Mouse (Mus musculus) spleen, postnatal 36 days (tissue): ENCODE measurements around the gene Galnt12.

ENCODE experiments used
- DNase-seq, 2 experiments: peaks; one replicate each; pipeline ENCODE4 v3.0.0; 2022; ENCODE audit warnings: low spot score in 2 of 2, mixed read lengths in 1 of 2

The Galnt12 gene

DNA sequence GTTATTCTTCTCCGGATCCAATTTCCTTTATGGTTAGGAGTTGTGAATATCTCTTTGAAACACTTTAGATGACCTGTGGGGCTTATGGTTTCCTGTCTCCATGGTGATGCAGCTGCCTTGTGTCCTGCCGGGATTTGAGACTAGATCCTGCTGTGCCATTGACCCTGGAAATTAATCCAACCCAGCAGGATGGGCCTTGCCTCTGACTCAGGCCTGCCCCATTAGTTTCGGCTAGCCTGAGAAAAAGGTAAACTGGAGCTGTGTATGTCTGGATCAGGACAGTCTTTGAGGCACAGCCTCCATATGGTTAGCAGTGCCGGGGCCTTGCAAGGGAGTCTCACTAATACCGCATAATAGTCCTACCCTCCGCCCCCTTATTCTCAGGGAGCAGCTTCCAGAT lies 1.9 kb downstream of the Galnt12 start:
- no peak for DNase-seq

DNA sequence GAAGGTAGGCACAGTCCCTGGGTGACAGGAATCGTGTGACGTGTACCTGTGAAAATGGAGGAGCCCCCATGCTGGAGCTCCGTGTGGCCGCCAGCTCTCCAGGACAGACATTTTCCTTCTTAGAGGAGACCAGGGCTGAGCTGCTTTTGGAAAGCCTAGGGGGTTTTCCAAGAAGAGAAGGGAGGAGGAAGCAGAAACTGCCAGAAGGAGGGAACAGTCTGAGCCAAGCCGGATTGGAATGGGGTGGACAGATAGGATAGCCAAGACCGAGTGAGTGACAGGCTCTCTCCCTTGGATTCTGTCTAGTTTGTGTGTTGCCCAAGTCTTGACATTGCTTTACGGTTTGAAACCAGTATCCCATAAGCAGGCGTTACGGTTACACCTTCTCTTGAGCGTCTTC lies 11.9 kb downstream of the Galnt12 start:
- no peak for DNase-seq

DNA sequence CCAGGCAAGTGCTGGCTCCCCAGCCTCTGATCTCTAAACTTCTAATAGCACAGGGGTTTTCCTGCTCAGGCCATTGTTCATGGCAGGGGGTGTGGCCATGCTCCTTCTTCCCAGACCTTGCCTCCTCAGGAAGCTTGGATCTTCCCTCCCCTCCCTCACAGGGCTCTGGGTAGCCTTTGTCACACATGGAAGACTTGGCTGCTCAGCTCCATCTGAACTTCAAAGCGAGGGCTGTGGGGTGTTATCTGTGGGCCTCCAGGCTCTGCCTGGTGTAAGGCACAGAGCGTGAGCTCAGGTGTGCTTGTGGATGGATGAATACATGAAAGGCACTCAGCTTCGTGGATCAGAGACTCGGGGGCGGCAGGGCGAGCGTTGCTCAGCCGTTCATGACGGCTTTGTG lies 20.2 kb downstream of the Galnt12 start:
- no peak for DNase-seq

DNA sequence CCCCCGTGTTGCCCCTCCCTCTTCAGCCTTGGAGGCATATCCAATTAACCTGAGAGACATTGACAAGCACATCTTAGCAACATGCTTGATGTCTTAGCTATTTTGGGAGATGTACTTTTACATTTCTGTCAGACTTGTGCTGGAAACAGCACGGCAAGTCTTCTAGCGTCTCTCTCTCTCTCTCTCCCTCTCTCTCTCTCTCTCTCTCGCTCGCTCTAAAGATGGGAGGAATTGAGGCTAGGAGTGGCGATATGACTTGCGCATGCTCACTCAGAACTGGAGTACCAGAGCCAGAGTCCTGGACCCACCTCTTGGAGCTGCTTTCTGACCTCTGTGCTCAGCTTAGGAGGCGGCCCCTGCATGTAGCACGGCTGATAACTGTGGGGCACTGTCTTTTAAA lies 20.9 kb downstream of the Galnt12 start:
- no peak for DNase-seq

GRCm38 (mm10) chr4:47122051-47122706 lies 30.5 kb downstream of the Galnt12 start:
- no peak for DNase-seq

DNA sequence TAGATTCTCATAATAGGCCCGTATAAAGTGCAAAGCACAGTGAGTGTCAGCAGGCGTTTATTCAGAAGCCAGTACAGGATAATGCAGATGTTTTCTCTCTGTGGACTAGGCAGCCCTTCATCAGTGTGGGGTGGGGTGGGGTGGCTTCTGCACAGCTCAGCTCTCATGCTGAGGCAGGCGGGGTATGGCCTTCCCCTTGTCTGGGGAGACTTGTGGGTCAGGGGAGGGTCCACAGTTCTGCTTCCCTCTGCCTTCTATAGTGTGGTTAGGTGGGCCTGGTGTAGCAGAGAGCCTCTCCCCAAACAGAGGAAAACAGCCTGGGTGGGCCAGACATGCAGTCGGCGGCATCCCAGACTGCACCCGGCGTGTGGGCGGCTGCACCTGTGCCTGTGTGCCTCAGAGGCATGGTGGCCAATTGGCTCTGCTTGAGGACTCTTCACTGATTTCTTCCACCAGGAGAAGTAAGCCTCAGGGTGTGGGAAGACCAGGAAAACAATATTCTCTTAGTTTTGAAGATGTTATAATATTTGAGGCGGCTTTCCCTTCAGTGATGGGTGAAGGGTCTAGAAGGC lies 32.5 kb downstream of the Galnt12 start:
- no peak for DNase-seq

- DNase-seq = no peak
Measured at GRCm38 (mm10) chr4:47128515-47128914, 36.8 kb downstream of the Galnt12 start.

DNA sequence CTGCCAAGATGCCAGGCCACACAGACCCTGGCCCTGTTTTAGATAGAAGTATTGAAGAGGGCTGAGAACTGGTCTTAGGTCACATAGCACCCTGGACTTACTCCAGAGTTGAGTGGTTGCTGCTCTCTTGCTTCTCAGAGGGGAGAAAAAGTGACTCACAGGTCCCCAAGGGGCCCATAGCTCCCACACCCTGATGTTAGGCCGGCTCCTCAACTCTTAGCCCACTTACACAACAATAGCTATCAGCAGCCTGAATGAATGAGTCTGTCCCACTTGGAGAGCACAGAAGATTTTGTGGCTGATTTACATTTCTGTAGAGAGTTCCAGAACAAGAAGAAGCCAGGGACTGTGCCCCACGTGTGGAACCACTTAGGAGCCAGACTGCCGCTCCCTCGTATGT lies 37.9 kb downstream of the Galnt12 start:
- no peak for DNase-seq

DNA sequence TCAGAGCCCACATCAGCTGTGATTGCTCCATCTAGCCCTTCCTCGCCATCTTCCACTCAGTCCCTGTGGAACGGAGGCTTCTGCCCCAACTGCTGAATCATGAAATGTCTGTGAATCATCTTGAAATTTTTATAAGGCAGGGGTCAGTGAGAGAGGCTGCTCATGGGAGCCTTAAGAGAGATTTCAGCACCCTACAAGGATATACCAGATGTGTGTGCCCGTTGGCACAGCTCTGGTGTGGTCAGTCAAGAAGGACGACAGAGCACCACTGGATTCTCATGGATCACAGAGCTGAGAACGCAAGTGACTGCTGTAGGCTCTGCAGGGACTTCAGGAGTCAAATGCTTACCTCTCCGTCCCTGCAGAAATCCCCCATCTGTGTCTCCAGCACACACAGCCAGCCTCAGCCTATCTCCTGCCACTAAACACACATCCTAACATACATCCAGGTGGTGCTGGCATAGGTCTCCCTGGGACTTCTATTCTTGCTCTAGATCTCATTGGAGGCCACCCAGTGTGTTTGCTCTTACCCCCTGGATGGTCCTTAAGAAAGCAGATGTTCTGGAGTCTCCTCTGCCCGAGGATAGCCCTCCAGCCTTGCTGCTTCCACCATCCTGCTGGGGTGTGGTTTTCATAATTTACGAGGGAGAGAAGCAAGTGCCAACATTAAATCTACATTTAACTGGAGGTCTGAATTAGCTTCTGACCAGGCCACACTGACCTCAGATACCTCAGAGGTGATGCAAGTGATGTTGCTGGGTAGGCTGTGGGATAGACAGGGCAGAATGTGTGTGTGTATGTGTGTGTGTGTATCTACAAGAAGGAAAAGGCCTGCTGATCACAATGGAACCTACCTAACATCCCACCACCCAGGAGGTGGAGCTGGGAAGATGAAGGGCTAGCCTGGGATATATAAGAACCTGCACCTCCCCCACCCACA lies 38.7 kb downstream of the Galnt12 start:
- no peak for DNase-seq

GRCm38 (mm10) chr4:47131931-47132330 lies 40.2 kb downstream of the Galnt12 start:
- DNase-seq = no peak

GRCm38 (mm10) chr4:47132413-47132812 lies 40.7 kb downstream of the Galnt12 start:
- DNase-seq = no peak

- DNase-seq = no peak
Measured at GRCm38 (mm10) chr4:47136699-47137101, 45.0 kb downstream of the Galnt12 start.

- no peak for DNase-seq
Measured at GRCm38 (mm10) chr4:47137479-47137878, 45.8 kb downstream of the Galnt12 start.

DNA sequence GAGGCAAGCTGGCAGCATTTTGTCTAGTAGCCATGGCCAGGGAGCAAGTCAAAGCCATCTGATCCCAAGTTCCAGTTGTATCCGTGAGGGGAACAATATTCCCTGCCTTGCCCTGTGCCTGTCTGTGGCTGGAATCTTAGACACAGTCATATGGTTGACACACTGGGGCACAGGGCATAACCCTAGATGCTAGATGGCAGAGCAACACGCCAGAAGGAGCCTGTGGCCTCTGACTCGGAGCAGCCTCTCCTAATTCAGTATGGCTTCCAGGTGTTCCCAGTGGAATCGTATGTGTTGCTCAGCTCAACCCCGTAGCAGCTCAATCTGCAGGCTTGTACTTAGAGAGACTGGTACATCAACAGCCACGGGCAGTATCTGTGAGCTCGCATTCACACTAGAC lies 46.7 kb downstream of the Galnt12 start:
- DNase-seq = no peak

DNA sequence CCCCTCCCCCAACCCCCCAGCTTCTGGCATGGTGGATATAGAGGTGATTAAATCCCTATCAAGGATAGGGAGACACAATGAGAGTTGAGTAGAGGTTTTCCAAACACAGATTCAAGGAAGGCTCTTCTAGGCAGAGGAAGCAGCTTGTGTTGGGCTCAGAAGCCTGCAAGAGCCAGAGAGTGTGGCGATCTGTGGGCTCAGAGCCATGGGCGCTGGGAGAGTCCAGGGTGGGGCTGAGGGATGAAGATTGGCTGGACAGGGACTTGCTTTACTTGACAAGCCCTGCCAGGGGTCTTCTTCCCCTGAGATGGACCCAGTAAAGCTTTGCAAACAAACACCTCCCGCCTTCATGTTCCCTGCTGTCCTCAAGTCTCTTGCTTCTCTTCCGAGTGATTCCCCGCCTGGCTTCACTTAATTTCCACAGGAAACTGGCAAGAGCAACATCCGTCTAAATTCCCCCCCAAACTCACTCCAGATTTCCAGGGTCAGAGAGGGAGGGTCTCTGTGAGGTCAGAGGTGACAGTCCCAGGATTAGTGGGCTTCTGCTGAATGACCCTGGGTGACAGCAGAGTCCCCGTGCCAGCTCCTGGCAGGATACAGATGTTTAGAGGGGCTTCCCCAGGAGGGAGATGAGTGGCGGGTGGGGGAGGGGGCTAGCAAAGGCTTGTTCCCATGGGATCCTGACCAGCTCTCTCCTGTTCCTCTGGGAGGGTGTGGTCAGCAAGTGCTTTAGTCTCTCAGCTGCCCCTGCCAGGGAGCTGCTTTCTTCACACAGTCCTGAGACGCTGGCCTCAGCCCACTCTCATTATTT lies 47.5 kb downstream of the Galnt12 start:
- DNase-seq = no peak

DNA sequence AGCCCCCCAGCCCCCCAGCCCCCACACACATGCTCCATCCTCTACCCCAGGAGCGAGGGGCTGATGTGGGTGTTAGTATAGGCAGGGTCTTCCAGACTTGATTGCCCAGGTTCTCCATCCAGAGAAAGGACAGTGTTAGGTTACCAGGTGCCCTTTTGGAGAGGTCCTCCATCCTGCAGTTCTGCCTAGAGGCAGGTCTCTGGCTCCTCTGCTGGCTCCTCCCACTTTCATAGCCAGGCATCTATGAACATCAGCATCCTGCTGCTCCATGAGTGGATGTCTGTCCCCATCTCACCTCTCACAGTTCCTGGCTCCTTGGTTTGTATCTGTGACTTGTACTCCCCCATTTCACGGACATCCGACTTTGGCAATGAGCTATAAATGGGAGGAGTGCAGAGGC lies 48.6 kb downstream of the Galnt12 start:
- DNase-seq = no peak

DNA sequence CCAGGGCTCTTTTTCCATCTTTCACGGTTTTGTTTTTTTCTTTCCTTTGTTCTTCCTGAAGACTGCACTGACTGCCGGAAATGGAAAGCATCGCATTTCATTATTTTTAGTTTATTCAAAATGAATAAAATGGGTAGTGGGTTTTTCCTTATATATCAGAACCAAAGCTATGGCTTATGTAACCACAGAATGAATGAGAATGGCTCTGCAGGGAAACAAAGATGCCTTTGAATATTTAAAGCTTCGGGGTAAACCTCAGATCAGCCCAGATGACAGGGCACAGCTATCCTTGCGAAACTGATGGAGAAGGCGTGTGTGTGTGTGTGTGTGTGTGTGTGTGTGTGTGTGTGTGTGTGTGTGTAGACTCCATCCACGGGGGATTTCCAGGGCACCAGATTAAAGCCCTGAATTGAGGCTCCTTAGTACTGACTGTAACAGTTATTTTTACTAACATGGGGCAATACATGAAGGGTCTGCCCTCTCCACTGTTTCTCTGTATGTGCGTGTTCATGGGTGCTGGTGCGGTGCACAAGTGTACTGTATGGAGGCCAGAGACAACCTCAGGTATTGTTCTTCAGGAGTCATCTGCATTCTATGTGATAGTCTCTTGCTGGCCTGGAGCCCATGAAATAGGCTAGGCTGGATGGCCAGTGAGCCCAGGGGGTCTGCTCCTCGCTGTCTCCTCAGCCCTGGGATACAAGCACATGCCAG lies 49.9 kb downstream of the Galnt12 start:
- no peak for DNase-seq

DNA sequence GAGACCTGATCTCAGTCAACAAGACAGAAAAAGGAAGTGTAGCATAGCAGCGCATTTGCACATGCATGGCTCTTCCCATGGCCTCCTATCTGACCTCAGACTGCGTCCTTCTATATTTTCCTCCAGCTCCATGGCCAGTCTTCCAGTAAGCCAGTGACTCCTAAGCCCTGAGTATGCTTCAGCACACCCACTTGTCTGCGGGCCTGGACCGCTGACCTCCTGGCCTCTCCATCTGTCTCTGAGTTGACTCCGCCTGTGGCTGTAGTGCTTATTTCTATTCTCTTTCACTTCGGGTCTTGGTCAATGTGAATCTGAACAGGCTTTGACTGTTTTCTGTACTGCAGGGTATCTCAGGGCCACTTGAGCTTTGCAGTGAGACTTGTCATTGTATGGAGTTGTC lies 52.1 kb downstream of the Galnt12 start:
- no peak for DNase-seq

DNA sequence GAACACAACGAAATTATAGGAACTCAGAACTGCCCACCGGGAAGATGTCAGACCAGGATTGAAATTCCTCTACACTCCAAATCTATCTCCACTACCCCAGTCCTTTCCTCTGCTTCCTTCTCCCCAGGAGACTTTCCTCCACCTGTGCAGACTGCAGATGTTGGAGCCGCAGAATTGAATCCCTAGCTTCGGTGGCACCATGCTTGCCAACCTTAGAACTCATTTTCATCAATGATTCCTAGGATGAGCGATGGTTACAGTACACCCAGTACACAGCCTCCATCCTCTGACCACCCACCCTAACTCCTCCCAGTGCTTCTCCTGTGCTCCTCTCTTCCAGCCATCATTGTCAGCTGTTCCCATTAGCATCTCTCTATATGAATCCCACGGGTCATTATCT lies 53.6 kb downstream of the Galnt12 start:
- DNase-seq = no peak

DNA sequence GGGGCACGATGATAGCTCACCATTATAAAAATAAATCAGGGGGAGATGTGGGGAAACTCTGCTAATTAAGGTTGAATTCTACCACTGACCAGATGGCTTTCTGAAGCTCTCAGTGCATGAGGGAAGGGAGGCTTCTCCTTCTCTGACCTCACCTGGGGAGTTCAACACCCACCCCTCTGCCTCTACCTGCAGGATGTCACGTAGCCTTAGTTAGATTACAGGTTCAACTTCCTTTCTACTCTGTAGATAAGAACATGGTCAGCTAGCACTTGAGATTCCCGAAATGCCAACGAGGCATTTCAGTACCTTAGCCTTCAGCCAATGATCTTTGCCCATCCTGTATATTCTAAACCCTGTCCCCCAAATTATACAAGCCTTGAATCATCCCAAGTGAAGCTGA lies 54.9 kb downstream of the Galnt12 start:
- DNase-seq = no peak

DNA sequence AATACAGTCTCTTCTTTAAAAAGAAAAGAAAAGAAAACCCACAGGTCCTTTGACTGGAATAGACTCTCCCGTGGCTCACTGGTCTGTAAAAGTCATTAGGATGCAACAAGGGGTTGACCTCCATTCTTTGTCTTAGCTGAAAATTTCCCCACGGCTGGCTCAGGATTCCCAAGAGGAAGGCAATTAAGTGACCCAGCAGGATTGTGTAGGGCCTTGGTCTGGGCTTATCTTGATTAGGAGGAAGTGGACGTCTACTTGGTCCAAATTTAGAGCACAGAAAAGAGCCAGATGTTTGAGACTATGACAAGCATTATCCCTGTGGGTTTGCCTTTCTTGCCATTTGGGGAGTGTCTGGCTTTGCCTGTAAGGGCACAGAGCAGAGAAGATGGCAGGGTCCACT lies 58.3 kb downstream of the Galnt12 start:
- DNase-seq = no peak
